Mouse (Mus musculus) heart, embryonic 11.5 days (tissue): ENCODE measurements around the gene Hook2. TPM values are rescaled to one million over a fixed set of nuclear protein-coding genes. Genes with fewer than 3 reads are reported as not detected.

Experiments
- ATAC-seq: fragments of 200-750 bp; cut with Nextera tagmentation; replicated peaks from 2 replicates; pipeline ENCODE4 v1.8.0; 2017; ENCODE audit warnings: moderate library complexity; ENCODE audit not compliant: insufficient number of reproducible peaks, low FRiP score, low TSS enrichment
- H3K27ac ChIP-seq: fragments of 300-500 bp; sonication (generic); 2 replicates; pipeline ENCODE4 v1.5.1; 2014; ENCODE audit warnings: mild to moderate bottlenecking, low read depth, low read length
- H3K27me3 ChIP-seq: fragments of 300-500 bp; sonication (generic); 2 replicates; pipeline ENCODE4 v1.6.1; 2014; ENCODE audit warnings: mild to moderate bottlenecking, low read length, mixed read lengths; ENCODE audit not compliant: control insufficient read depth, insufficient read depth
- H3K36me3 ChIP-seq: fragments of 300-500 bp; sonication (generic); 2 replicates; pipeline ENCODE4 v1.6.1; 2014; ENCODE audit warnings: mild to moderate bottlenecking, low read length, moderate library complexity, mixed read lengths; ENCODE audit not compliant: control insufficient read depth, insufficient read depth
- H3K4me1 ChIP-seq: fragments of 300-500 bp; sonication (generic); 2 replicates; pipeline ENCODE4 v1.6.1; 2014; ENCODE audit warnings: low read length; ENCODE audit not compliant: control insufficient read depth, insufficient read depth
- H3K4me2 ChIP-seq: fragments of 300-500 bp; sonication (generic); 2 replicates; pipeline ENCODE4 v1.6.1; 2014; ENCODE audit warnings: mild to moderate bottlenecking, moderate library complexity
- H3K4me3 ChIP-seq: fragments of 300-500 bp; sonication (generic); 2 replicates; pipeline ENCODE4 v1.5.1; 2014; ENCODE audit warnings: low read depth, low read length
- H3K9ac ChIP-seq: fragments of 300-500 bp; sonication (generic); 2 replicates; pipeline ENCODE4 v1.6.1; 2014; ENCODE audit warnings: mild to moderate bottlenecking, low read depth, low read length, moderate library complexity
- H3K9me3 ChIP-seq: fragments of 300-500 bp; sonication (generic); replicated peaks from 2 replicates; pipeline ENCODE4 v1.6.1; 2016; ENCODE audit warnings: low read length; ENCODE audit not compliant: control insufficient read depth
- WGBS: fragments of 180-500 bp; shearing (Covaris S2); extraction: QIAGEN DNeasy Blood & Tissue Kit; methylation state at CpG from one replicate; pipeline ENCODE4 v1.1.7; 2014; ENCODE audit not compliant: insufficient replicate concordance; 5-methylcytosine and 5-hydroxymethylcytosine counted together
- polyA plus RNA-seq: library from polyadenylated mRNA; unstranded; fragments of >200 nt; fragmentation: Nextera tagmentation; extraction: Ambion mirVana; gene quantifications from 2 replicates; pipeline ENCODE4 v1.2.1, GENCODE M21; 2014

Gene Hook2
- polyA plus RNA-seq, 1 experiment from 2014 or later: 7.1 TPM

DNA sequence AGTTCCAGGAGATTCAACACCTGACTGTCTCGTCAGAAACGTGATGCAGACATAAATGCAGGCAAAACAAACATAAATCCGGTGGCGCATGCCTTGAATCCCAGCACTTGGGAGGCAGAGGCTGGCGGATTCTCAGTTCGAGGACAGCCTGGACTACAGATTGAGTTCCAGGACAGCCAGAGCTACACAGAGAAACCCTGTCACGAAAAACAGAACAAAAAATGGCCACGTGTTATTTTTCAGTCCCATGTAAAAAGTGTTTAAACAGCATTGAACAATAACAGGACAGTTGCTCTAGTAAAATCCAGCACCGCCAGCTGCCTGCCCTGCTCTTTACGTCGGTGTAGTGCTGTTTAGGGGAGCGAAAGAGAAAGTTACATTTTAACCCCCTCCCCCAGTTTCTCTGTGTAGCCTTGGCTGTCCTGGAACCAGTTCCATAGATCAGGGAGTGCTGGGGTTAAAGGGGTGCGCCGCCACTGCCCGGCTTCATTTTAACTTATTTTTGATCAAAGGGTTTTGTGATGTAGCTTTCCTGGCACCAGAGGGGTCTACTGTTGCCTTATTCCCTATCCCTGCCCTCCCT lies 45.4 kb downstream of the Hook2 start:
- Histone ChIP-seq H3K9me3 (no peaks in the 10 kb centered on the region), H3K36me3 (peaks cover 14% of the 10 kb centered on the region), H3K27ac (peak overlapping the region; percentile 99), H3K27me3 (no peaks in the 10 kb centered on the region), H3K4me1 (peaks cover 22% of the 10 kb centered on the region), H3K4me2 (peak overlapping the region; percentile 97), H3K9ac (peak overlapping the region; percentile 94), H3K4me3 (peak overlapping the region; percentile 94)
- ATAC-seq: no peak
- WGBS: 1% methylated on average over 15 of the region's 15 CpGs

DNA sequence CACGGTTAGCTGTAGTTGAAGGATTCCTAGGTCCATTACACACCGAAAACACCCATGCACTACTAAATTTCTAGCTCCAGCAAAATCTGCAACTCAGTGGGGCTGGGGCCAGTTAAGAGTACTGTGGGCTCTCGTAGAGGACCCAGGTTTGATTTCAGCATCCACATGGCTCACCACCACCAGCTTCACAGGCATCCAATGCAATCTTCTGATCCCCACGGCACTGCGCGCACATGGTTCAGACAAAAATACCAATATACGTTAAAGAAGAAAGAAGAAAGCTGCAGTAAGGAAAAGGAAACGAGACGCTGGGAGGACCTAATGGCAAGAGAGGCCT lies 45.9 kb downstream of the Hook2 start:
- Histone ChIP-seq H3K4me1 (peaks cover 22% of the 10 kb centered on the region), H3K27ac (peak overlapping the region; percentile 99), H3K4me2 (peak overlapping the region; percentile 97), H3K27me3 (no peaks in the 10 kb centered on the region), H3K36me3 (peaks cover 20% of the 10 kb centered on the region), H3K9ac (peak overlapping the region; percentile 94), H3K9me3 (no peaks in the 10 kb centered on the region), H3K4me3 (peak overlapping the region; percentile 94)
- ATAC-seq: no peak
- under 1% methylated on average over 9 of the region's 9 CpGs for WGBS

DNA sequence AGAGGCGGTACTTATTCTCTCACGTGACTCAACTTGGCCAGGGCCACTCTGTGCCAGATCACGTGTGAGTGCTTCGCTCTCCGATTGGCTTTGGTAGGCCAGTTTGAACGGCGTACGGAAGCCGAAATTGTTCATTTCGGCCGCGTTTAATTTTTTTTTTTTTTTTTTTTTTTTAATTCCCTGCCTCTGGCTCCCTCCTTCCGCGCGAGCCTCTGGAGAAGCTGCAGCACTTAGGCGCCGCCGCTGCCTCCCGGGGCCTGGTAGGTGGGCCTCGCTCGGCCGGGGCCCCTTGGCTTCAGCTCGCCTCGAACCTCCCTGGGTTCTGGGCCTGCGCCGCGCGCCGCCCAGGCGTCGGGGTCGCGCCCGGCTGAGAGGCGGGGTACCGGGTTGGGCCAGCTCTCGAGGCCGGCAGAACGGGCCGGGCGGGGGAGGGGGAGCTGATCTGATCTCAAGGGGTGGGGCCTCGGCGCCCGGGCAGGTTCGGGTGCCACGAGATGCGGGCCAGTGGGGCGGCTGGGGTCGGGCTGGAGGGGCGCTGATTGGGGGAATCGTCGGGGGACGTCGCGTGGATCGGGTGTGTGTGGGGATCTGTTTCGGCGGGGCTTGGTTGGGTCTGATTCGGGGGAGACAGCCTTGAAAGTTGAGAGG lies 46.4 kb downstream of the Hook2 start, which contains the start of gene Tnpo2:
Gene Tnpo2, plus strand, starts transcription at position 198 of the 648 bp plus-strand sequence.
- H3K27ac ChIP-seq: peak within 1 kb of the TSS; percentile 99
- peak within 1 kb of the TSS; percentile 94 for H3K4me3 ChIP-seq
- peaks cover 22% of the 10 kb centered on the region for H3K4me1 ChIP-seq
- H3K9me3 ChIP-seq: no peaks in the 10 kb centered on the region
- no peaks in the 10 kb centered on the region for H3K27me3 ChIP-seq
- H3K4me2 ChIP-seq: peak within 1 kb of the TSS; percentile 97
- WGBS: under 1% methylated on average over 57 of the region's 59 CpGs
- peak; percentile 92 for ATAC-seq
- peaks cover 20% of the 10 kb centered on the region for H3K36me3 ChIP-seq
- H3K9ac ChIP-seq: peak within 1 kb of the TSS; percentile 94

DNA sequence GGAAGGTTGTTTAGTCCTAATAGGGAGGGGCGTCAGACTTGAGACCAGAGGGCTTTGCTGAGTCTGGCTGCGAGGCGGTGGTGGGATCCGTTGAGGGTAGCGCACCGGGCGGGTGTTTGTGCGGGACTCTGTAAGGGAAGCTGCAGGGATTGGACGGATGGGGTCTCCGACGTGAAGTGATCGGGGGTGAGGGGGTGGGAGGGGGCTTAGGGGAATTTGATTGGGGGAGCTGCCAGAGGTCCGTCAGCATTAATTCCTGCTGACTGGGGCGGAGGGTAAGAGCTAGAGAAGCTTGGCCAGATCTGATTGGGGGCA lies 46.9 kb downstream of the Hook2 start:
- Histone ChIP-seq H3K4me2 (peak overlapping the region; percentile 97), H3K27ac (peak overlapping the region; percentile 99), H3K4me1 (peaks cover 22% of the 10 kb centered on the region), H3K27me3 (no peaks in the 10 kb centered on the region), H3K9ac (peak overlapping the region; percentile 94), H3K4me3 (peak overlapping the region; percentile 94), H3K9me3 (no peaks in the 10 kb centered on the region), H3K36me3 (peaks cover 16% of the 10 kb centered on the region)
- WGBS: 1% methylated on average over 14 of the region's 14 CpGs
- ATAC-seq: peak; percentile 26

DNA sequence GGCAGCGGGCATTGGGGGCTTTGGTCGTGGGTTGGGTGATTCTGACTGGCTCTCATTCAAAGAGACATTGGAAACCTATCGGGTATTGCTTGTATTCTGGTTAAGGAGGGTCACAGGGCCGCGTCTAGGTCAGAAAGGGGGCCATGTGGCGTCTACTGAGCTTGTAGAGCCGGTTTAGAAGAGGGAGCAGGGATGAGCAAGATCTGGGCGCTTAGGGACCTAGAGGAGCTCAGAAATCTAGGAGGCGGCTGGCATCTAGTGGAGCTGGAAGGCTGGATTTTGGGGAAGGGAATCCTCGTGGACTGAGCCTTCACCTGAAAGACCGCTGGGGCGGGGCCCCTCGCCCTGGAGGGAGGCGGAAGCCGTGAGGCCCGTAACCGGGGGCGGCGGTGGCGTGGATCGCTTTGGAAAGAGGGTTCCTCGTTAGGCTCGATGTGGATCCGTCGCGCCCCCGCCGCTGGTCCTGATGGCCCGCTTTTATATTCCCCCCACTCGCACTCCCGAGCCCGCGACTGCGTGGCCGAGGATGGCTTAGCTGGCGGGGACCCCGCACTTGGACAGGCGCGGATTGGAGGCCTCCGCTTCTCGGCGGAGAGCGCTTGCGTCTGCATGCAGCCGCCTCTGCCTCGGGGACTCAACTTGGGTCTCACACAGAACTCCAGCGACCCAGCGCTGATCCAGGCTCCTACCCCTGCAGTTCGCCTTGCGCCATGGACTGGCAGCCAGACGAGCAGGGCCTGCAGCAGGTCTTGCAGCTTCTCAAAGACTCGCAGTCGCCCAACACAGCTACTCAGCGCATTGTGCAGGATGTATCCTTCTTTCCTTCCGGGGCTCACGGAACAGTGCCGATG lies 47.5 kb downstream of the Hook2 start:
- Histone ChIP-seq H3K9ac (peak overlapping the region; percentile 94), H3K4me1 (peaks cover 22% of the 10 kb centered on the region), H3K27me3 (no peaks in the 10 kb centered on the region), H3K9me3 (no peaks in the 10 kb centered on the region), H3K27ac (peak overlapping the region; percentile 99), H3K4me3 (peak overlapping the region; percentile 94), H3K4me2 (peak overlapping the region; percentile 97), H3K36me3 (peaks cover 16% of the 10 kb centered on the region)
- under 1% methylated on average over 57 of the region's 57 CpGs for WGBS
- ATAC-seq: no peak

DNA sequence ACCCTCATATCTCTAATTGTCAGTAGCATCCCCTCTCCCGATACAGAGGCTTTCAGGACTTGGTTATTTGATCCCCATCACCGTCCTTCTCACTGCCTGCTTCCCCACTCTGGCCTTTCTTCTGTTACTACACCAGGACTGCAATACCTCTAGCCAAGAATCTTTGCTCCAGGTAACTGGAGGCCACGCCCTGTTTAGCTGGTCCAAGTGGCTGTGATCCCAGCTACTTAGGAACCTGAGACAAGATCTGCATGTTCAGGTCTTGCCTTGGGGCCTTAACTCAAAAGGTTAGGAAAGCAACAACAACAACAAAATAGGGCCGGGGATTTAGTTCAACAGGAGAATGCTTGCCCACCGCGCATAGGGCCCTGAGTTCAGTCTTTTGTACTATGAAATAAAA lies 53.2 kb downstream of the Hook2 start:
- Histone ChIP-seq H3K4me2 (no peak overlapping the region), H3K27ac (no peak overlapping the region), H3K9ac (no peak overlapping the region), H3K27me3 (no peaks in the 10 kb centered on the region), H3K4me1 (peaks cover 5% of the 10 kb centered on the region), H3K9me3 (no peaks in the 10 kb centered on the region), H3K36me3 (peaks cover 48% of the 10 kb centered on the region), H3K4me3 (no peak overlapping the region)
- ATAC-seq: no peak
- 95% methylated on average over 6 of the region's 6 CpGs for WGBS

Other genes starting within 250 kb of the Hook2 start
- 6.1 and 7.6 TPM in 2 replicates for gene Nfix, start 190.3 kb upstream of the Hook2 start, polyA plus RNA-seq
- gene Dand5, start 167.8 kb upstream of the Hook2 start, polyA plus RNA-seq: 5.0 and 6.0 TPM in 2 replicates
- gene Gadd45gip1, start 159.1 kb upstream of the Hook2 start, polyA plus RNA-seq: 51.5 and 52.2 TPM in 2 replicates
- gene Rad23a, start 149.9 kb upstream of the Hook2 start, polyA plus RNA-seq: 125 and 127 TPM in 2 replicates
- gene Calr, start 143.7 kb upstream of the Hook2 start, polyA plus RNA-seq: 830 and 894 TPM in 2 replicates
- 53.6 and 54.5 TPM in 2 replicates for gene Farsa, start 133.6 kb upstream of the Hook2 start, polyA plus RNA-seq
- gene Syce2, start 118.5 kb upstream of the Hook2 start, polyA plus RNA-seq: 44.2 and 49.6 TPM in 2 replicates
- gene Gcdh, start 96.7 kb upstream of the Hook2 start, polyA plus RNA-seq: 36.2 and 40.4 TPM in 2 replicates
- gene Klf1, start 88.7 kb upstream of the Hook2 start, polyA plus RNA-seq: 48.7 and 65.0 TPM in 2 replicates
- gene Dnase2a, start 82.0 kb upstream of the Hook2 start, polyA plus RNA-seq: 4.3 and 5.4 TPM in 2 replicates
- gene Mast1, start 53.2 kb upstream of the Hook2 start, polyA plus RNA-seq: 0.27 TPM in 1 of 2 replicates, not detected in the other
- not detected in 2 replicates for gene Rtbdn, start 43.6 kb upstream of the Hook2 start, polyA plus RNA-seq
- not detected in 2 replicates for gene Gm49661, start 21.2 kb upstream of the Hook2 start, polyA plus RNA-seq
- gene Prdx2, start 21.0 kb upstream of the Hook2 start, polyA plus RNA-seq: 862 and 992 TPM in 2 replicates
- 95.9 and 106 TPM in 2 replicates for gene Rnaseh2a, start 20.8 kb upstream of the Hook2 start, polyA plus RNA-seq
- gene Junb, start 11.9 kb upstream of the Hook2 start, polyA plus RNA-seq: 7.6 and 9.3 TPM in 2 replicates
- not detected in 2 replicates for gene Best2, start 23.9 kb downstream of the Hook2 start, polyA plus RNA-seq
- 108 and 118 TPM in 2 replicates for gene Asna1, start 34.7 kb downstream of the Hook2 start, polyA plus RNA-seq
- gene Trir, start 36.2 kb downstream of the Hook2 start, polyA plus RNA-seq: 99.7 and 101 TPM in 2 replicates
- gene Tnpo2, start 46.3 kb downstream of the Hook2 start, polyA plus RNA-seq: 15.7 and 16.2 TPM in 2 replicates
- gene Fbxw9, start 69.5 kb downstream of the Hook2 start, polyA plus RNA-seq: 15.9 and 17.8 TPM in 2 replicates
- 1.5 TPM in 1 of 2 replicates, not detected in the other for gene Gm5741, start 77.4 kb downstream of the Hook2 start, polyA plus RNA-seq
- 57.6 and 60.0 TPM in 2 replicates for gene Dhps, start 81.2 kb downstream of the Hook2 start, polyA plus RNA-seq
- gene Wdr83os, start 90.1 kb downstream of the Hook2 start, polyA plus RNA-seq: 120 and 124 TPM in 2 replicates
- 36.5 and 43.0 TPM in 2 replicates for gene Wdr83, start 90.7 kb downstream of the Hook2 start, polyA plus RNA-seq
- 25.1 and 27.3 TPM in 2 replicates for gene Man2b1, start 92.7 kb downstream of the Hook2 start, polyA plus RNA-seq
- 0.46 and 0.59 TPM in 2 replicates for gene Zfp791, start 132.5 kb downstream of the Hook2 start, polyA plus RNA-seq
- gene Cks1brt, start 161.3 kb downstream of the Hook2 start, polyA plus RNA-seq: not detected in 2 replicates
- gene Olfr371, start 235.4 kb downstream of the Hook2 start, polyA plus RNA-seq: not detected in 2 replicates